Mouse (Mus musculus): ENCODE results near the gene Lmcd1. TPM values are rescaled to one million over a fixed set of nuclear protein-coding genes. Genes with fewer than 3 reads are reported as not detected.

The Lmcd1 gene
- polyA plus RNA-seq, 1 experiment from 2014 or later: 31.7 TPM

DNA sequence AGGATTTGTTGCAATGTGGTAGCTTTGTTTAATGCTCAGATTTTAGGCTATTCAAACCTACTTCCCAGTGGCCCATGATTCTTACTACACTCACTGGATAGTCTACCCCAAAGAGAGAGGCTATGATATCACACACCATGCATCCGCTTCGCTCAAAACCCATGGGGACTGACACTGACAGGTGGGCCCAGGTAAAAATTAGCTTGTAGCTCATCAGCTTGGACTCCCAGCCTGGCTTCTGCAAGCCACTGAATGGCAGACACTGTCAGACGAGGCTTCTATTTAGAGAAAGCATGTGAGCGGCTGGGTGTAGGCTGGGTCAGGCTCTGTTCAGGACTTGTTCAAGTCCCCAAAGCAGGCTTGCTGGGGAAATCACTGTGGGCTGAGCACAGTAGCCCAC, 76.9 kb downstream of the Lmcd1 start:
- no peaks in the 10 kb centered on the region for H3K4me1 ChIP-seq (ENCODE audit: insufficient read depth)
- H3K27ac ChIP-seq (ENCODE audit: low read depth): no peak overlapping the region
- no peak overlapping the region for H3K4me3 ChIP-seq (ENCODE audit: low read depth, low read length)
- no peak overlapping the region for H3K9ac ChIP-seq
- WGBS: 88% methylated on average over 4 of the region's 4 CpGs
- H3K9me3 ChIP-seq (ENCODE audit: low read depth, low read length): no peaks in the 10 kb centered on the region
- no peak for TF ChIP-seq CTCF (IDR thresholded peaks at IDR 0.05; ENCODE audit: low read depth)
- DNase-seq: no peak
- H3K4me2 ChIP-seq: no peak overlapping the region
- no peaks in the 10 kb centered on the region for H3K36me3 ChIP-seq (ENCODE audit: insufficient read depth)
- ATAC-seq (ENCODE audit: insufficient read depth): no peak
- H3K27me3 ChIP-seq (ENCODE audit: insufficient read depth, low read length): no peaks in the 10 kb centered on the region

DNA sequence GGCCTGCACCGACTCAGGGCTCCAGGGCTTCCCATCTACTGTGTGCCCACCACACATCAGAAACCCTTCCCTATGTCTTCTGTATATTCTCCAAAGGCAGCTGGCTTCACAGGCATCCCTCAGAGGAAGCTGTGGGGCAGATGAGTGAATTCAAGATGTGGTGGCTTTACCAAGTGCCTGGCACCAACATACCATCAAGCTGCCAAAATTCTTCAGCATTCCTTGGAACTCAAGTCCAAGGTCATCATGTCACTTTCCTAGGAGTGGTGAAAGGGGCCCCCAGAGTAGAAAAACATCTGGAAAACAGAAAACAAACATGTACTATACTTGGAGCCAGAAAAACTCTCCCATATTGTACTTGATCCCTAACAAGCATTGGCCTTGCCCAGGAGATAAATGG, 85.8 kb downstream of the Lmcd1 start:
- no peak overlapping the region for H3K27ac ChIP-seq (ENCODE audit: low read depth)
- H3K9ac ChIP-seq: no peak overlapping the region
- DNase-seq: no peak
- H3K4me3 ChIP-seq (ENCODE audit: low read depth, low read length): no peak overlapping the region
- 66% methylated on average over 1 of the region's 1 CpGs for WGBS
- ATAC-seq (ENCODE audit: insufficient read depth): no peak
- H3K27me3 ChIP-seq (ENCODE audit: insufficient read depth, low read length): no peaks in the 10 kb centered on the region
- no peaks in the 10 kb centered on the region for H3K9me3 ChIP-seq (ENCODE audit: low read depth, low read length)
- no peaks in the 10 kb centered on the region for H3K4me1 ChIP-seq (ENCODE audit: insufficient read depth)
- H3K36me3 ChIP-seq (ENCODE audit: insufficient read depth): no peaks in the 10 kb centered on the region
- no peak overlapping the region for H3K4me2 ChIP-seq
- no peak for TF ChIP-seq CTCF (IDR thresholded peaks at IDR 0.05; ENCODE audit: low read depth)

GRCm38 (mm10) chr6:112360676-112361075, 87.1 kb downstream of the Lmcd1 start:
- H3K4me2 ChIP-seq: no peak overlapping the region
- no peak for DNase-seq
- ATAC-seq (ENCODE audit: insufficient read depth): no peak
- H3K4me1 ChIP-seq (ENCODE audit: insufficient read depth): no peaks in the 10 kb centered on the region
- no peak overlapping the region for H3K27ac ChIP-seq (ENCODE audit: low read depth)
- no peaks in the 10 kb centered on the region for H3K27me3 ChIP-seq (ENCODE audit: insufficient read depth, low read length)
- H3K9me3 ChIP-seq (ENCODE audit: low read depth, low read length): no peaks in the 10 kb centered on the region
- no peaks in the 10 kb centered on the region for H3K36me3 ChIP-seq (ENCODE audit: insufficient read depth)
- TF ChIP-seq CTCF (IDR thresholded peaks at IDR 0.05; ENCODE audit: low read depth): no peak
- no peak overlapping the region for H3K9ac ChIP-seq
- H3K4me3 ChIP-seq (ENCODE audit: low read depth, low read length): no peak overlapping the region
- 79% methylated on average over 8 of the region's 8 CpGs for WGBS

- DNase-seq (peak; percentile 84), ATAC-seq (ENCODE audit: insufficient read depth) (peak; percentile 59; the same call in 1 of the 2 replicates)
- H3K36me3 ChIP-seq (ENCODE audit: insufficient read depth): no peaks in the 10 kb centered on the region
- no peaks in the 10 kb centered on the region for H3K4me1 ChIP-seq (ENCODE audit: insufficient read depth)
- H3K4me3 ChIP-seq (ENCODE audit: low read depth, low read length): no peak overlapping the region
- H3K9ac ChIP-seq: no peak overlapping the region
- 29% methylated on average over 6 of the region's 6 CpGs for WGBS
- no peak overlapping the region for H3K27ac ChIP-seq (ENCODE audit: low read depth)
- H3K27me3 ChIP-seq (ENCODE audit: insufficient read depth, low read length): no peaks in the 10 kb centered on the region
- TF ChIP-seq CTCF (IDR thresholded peaks at IDR 0.05; ENCODE audit: low read depth): peak; percentile 86
- no peak overlapping the region for H3K4me2 ChIP-seq
- no peaks in the 10 kb centered on the region for H3K9me3 ChIP-seq (ENCODE audit: low read depth, low read length)
These were observed 88.9 kb downstream of the Lmcd1 start for GRCm38 (mm10) chr6:112362349-112362958.

DNA sequence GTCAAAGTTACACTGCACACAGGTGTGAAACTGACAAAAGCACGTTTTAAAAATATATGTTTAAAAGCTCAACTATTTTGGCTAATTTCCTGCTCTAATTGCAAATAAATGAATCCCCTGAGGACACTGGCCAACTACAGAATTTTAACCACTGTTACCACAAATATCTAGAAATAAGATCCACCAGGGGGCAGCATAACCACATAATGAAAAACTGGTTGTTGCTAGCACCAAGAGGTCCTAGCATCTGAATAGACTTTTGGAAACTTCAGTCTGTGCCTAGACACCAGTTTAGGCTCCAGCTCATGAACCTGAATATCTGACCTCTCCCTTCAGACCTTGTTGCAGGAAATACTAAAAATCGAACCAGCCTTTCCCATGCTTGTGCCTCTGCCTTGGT, 91.0 kb downstream of the Lmcd1 start:
- no peak overlapping the region for H3K9ac ChIP-seq
- no peaks in the 10 kb centered on the region for H3K27me3 ChIP-seq (ENCODE audit: insufficient read depth, low read length)
- H3K4me2 ChIP-seq: no peak overlapping the region
- no peak overlapping the region for H3K27ac ChIP-seq (ENCODE audit: low read depth)
- no peak overlapping the region for H3K4me3 ChIP-seq (ENCODE audit: low read depth, low read length)
- H3K4me1 ChIP-seq (ENCODE audit: insufficient read depth): no peaks in the 10 kb centered on the region
- WGBS: 40% methylated on average over 2 of the region's 2 CpGs
- peak; percentile 64 for TF ChIP-seq CTCF (IDR thresholded peaks at IDR 0.05; ENCODE audit: low read depth)
- ATAC-seq (ENCODE audit: insufficient read depth) (no peak), DNase-seq (peak; percentile 90)
- H3K36me3 ChIP-seq (ENCODE audit: insufficient read depth): no peaks in the 10 kb centered on the region
- H3K9me3 ChIP-seq (ENCODE audit: low read depth, low read length): no peaks in the 10 kb centered on the region

DNA sequence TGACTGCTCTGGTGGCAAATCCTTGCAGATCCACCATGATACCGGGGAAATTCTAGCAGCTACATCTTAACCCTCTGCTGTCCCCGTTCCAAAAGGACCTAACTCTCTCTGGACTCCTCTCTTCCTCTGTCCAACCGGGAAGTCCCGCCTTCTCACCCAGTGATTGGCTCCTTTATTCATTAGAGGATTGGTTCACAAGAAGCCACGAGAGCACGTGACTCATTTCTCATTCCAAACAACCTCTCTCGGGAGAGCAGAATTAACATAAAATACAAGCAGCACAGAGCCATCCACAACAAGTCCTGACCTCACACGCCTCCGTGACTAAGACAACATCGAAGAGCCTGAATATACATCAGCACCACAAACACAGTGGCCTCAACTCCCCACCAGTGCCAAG, 91.7 kb downstream of the Lmcd1 start:
- no peak overlapping the region for H3K9ac ChIP-seq
- TF ChIP-seq CTCF (IDR thresholded peaks at IDR 0.05; ENCODE audit: low read depth): no peak
- DNase-seq: no peak
- no peaks in the 10 kb centered on the region for H3K4me1 ChIP-seq (ENCODE audit: insufficient read depth)
- H3K36me3 ChIP-seq (ENCODE audit: insufficient read depth): no peaks in the 10 kb centered on the region
- H3K27me3 ChIP-seq (ENCODE audit: insufficient read depth, low read length): no peaks in the 10 kb centered on the region
- no peak for ATAC-seq (ENCODE audit: insufficient read depth)
- no peak overlapping the region for H3K4me2 ChIP-seq
- WGBS: 80% methylated on average over 10 of the region's 10 CpGs
- no peak overlapping the region for H3K27ac ChIP-seq (ENCODE audit: low read depth)
- H3K9me3 ChIP-seq (ENCODE audit: low read depth, low read length): no peaks in the 10 kb centered on the region
- no peak overlapping the region for H3K4me3 ChIP-seq (ENCODE audit: low read depth, low read length)

DNA sequence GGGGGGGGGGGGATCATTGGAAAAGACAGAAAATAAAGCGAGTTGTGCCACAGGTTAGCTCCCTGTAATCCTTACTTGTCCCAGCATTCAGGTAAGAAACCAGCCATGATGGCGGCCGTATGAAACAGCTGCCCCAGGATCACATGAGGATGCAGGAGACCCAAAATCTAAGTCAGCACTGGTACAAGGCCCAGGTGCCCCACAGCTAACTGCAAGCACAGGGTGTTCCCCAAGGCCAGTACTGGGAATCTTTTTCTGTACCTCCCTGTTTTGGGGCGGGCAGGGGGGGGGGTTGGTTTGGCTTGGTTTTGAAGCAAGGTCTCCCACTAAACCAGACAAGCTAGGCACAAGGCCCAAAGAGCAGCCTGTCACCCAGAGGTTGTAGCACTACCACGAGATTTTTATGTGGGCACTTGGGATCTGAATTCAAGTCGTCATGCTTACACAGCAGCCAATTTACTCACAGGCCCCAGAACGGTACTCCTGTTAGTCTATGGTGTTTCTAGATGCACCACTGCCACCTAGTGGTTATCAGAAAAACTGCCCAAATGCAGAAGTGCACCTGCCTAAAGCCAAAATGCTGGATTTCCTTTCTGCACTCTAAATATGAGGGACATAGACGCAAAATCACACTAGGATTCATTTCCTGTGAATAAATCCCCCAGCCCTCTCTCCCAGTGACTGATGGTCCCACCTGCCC, 100.5 kb downstream of the Lmcd1 start:
- Histone ChIP-seq H3K9ac (no peak overlapping the region), H3K4me2 (no peak overlapping the region), H3K27ac (ENCODE audit: low read depth) (no peak overlapping the region), H3K27me3 (ENCODE audit: insufficient read depth, low read length) (no peaks in the 10 kb centered on the region), H3K4me3 (ENCODE audit: low read depth, low read length) (no peak overlapping the region), H3K36me3 (ENCODE audit: insufficient read depth) (no peaks in the 10 kb centered on the region), H3K4me1 (ENCODE audit: insufficient read depth) (no peaks in the 10 kb centered on the region), H3K9me3 (ENCODE audit: low read depth, low read length) (no peaks in the 10 kb centered on the region)
- 41% methylated on average over 8 of the region's 8 CpGs for WGBS
- peak; percentile 83 for DNase-seq
- peak; percentile 52; the same call in 1 of the 2 replicates for ATAC-seq (ENCODE audit: insufficient read depth)
- TF ChIP-seq CTCF (IDR thresholded peaks at IDR 0.05; ENCODE audit: low read depth): peak; percentile 88

Measured in lung, embryonic 14.5 days (tissue).